Comparison of ENCODE assay signal across 8 mouse cellular contexts in genomic region chr7:24480986-24481473, GRCm38 (mm10). TPM values are rescaled to one million over a fixed set of nuclear protein-coding genes. Genes with fewer than 3 reads are reported as not detected.
DNase-seq lines count a peak whose midpoint lies in the region; ATAC-seq and TF ChIP-seq lines count a peak whose summit lies in the region.

No protein-coding gene starts in this region.

- no peak for DNase-seq in kidney, postnatal 0 days (ENCODE audit: low spot score)
- DNase-seq in kidney, postnatal 36 days, result no peak
- DNase-seq in MN1 (ENCODE audit: low spot score), result no peak
- DNase-seq in ovary, adult 18-20 months (ENCODE audit: low spot score), result no peak
- no peak for DNase-seq in urinary bladder, postnatal 36 days (ENCODE audit: low spot score in 2 of 2)

- no peak for TF ChIP-seq CTCF in kidney, postnatal 0 days (IDR thresholded peaks at IDR 0.05; ENCODE audit: low read depth)
- no peak for TF ChIP-seq CTCF in embryonic fibroblast, embryonic 13.5 days (IDR thresholded peaks at IDR 0.05; ENCODE audit: borderline replicate concordance, insufficient read depth, low read length)
- no peak for TF ChIP-seq CTCF in intestine, postnatal 0 days (IDR thresholded peaks at IDR 0.05; ENCODE audit: low read depth)

- H3K9me3 ChIP-seq in kidney, postnatal 0 days (replicated peaks; ENCODE audit: low read length), result no peaks in the 10 kb centered on the region
- no peaks in the 10 kb centered on the region for H3K9me3 ChIP-seq in intestine, postnatal 0 days (ENCODE audit: control insufficient read depth)
- no peaks in the 10 kb centered on the region for H3K9me3 ChIP-seq in neural tube, embryonic 13.5 days

- no peak for TF ChIP-seq POLR2A in embryonic fibroblast, embryonic 13.5 days (IDR thresholded peaks at IDR 0.05; ENCODE audit: low read depth, low read length)

- H3K9ac ChIP-seq in kidney, postnatal 0 days (ENCODE audit: low read depth, low read length), result peak overlapping the region; percentile 69; the same call in 1 of the 2 replicates
- no peak overlapping the region for H3K9ac ChIP-seq in intestine, postnatal 0 days (ENCODE audit: low read depth, low read length)
- H3K9ac ChIP-seq in neural tube, embryonic 13.5 days, result peak overlapping the region; percentile 96

- no peak overlapping the region for H3K27ac ChIP-seq in kidney, postnatal 0 days
- no peak overlapping the region for H3K27ac ChIP-seq in embryonic fibroblast, embryonic 13.5 days (ENCODE audit: insufficient read depth, low read length)
- H3K27ac ChIP-seq in intestine, postnatal 0 days (ENCODE audit: low read depth, low read length), result no peak overlapping the region
- peak overlapping the region; percentile 86 for H3K27ac ChIP-seq in neural tube, embryonic 13.5 days (replicated peaks)

- peak; percentile 14; the same call in 1 of the 2 replicates for ATAC-seq in kidney, postnatal 0 days (replicated peaks; ENCODE audit: low FRiP score, low read depth)
- no peak for ATAC-seq in intestine, postnatal 0 days
- ATAC-seq in neural tube, embryonic 13.5 days (ENCODE audit: low read depth), result peak; percentile 6

- no peaks in the 10 kb centered on the region for H3K36me3 ChIP-seq in kidney, postnatal 0 days (ENCODE audit: insufficient read depth, low read length)
- H3K36me3 ChIP-seq in intestine, postnatal 0 days (ENCODE audit: control insufficient read depth, insufficient read depth), result no peaks in the 10 kb centered on the region
- H3K36me3 ChIP-seq in neural tube, embryonic 13.5 days, result no peaks in the 10 kb centered on the region

- H3K4me2 ChIP-seq in kidney, postnatal 0 days (ENCODE audit: low read length), result peak overlapping the region; percentile 97
- peak overlapping the region; percentile 98 for H3K4me2 ChIP-seq in intestine, postnatal 0 days (replicated peaks; ENCODE audit: low read depth)
- H3K4me2 ChIP-seq in neural tube, embryonic 13.5 days, result peak overlapping the region; percentile 86

- peak overlapping the region; percentile 64 for H3K4me3 ChIP-seq in kidney, postnatal 0 days (replicated peaks; ENCODE audit: low read depth, low read length)
- peak overlapping the region; percentile 44; the same call in 1 of the 2 replicates for H3K4me3 ChIP-seq in embryonic fibroblast, embryonic 13.5 days (ENCODE audit: insufficient read depth, low read length)
- H3K4me3 ChIP-seq in intestine, postnatal 0 days (ENCODE audit: low read depth, low read length), result peak overlapping the region; percentile 56
- peak overlapping the region; percentile 76 for H3K4me3 ChIP-seq in neural tube, embryonic 13.5 days

- 0 out of 2 replicates have a peak, but pooled peaks cover 4% of the 10 kb centered on the region for H3K4me1 ChIP-seq in kidney, postnatal 0 days (replicated peaks; ENCODE audit: insufficient read depth, low read length)
- H3K4me1 ChIP-seq in embryonic fibroblast, embryonic 13.5 days (ENCODE audit: control insufficient read depth, insufficient read depth, low read length), result peaks cover 4% of the 10 kb centered on the region; the same call in 1 of the 2 replicates
- H3K4me1 ChIP-seq in intestine, postnatal 0 days (replicated peaks; ENCODE audit: control insufficient read depth, insufficient read depth, low read length), result no peaks in the 10 kb centered on the region
- peaks cover 56% of the 10 kb centered on the region for H3K4me1 ChIP-seq in neural tube, embryonic 13.5 days (replicated peaks)

- no peaks in the 10 kb centered on the region; the same call in 1 of the 2 replicates for H3K27me3 ChIP-seq in kidney, postnatal 0 days (ENCODE audit: insufficient read depth, low read length)
- peaks cover 26% of the 10 kb centered on the region for H3K27me3 ChIP-seq in intestine, postnatal 0 days (replicated peaks; ENCODE audit: control insufficient read depth, insufficient read depth, low read length)
- H3K27me3 ChIP-seq in neural tube, embryonic 13.5 days, result no peaks in the 10 kb centered on the region

- 12% methylated on average over 14 of the region's 14 CpGs for WGBS in kidney, postnatal 0 days
- WGBS in intestine, postnatal 0 days, result 12% methylated on average over 14 of the region's 14 CpGs
- 13% methylated on average over 14 of the region's 14 CpGs for WGBS in neural tube, embryonic 13.5 days

RNA-seq across cellular contexts. Expression of gene Cadm4, which starts 0.8 kb away (rescaled TPM):
- polyA plus RNA-seq in kidney, postnatal 0 days (2015; fragmentation: Nextera tagmentation; extraction: Ambion mirVana), result 7.1 and 8.2 TPM in 2 replicates
- 1.2 and 3.3 TPM in 2 replicates for polyA plus RNA-seq in embryonic fibroblast, embryonic 13.5 days (2011; ENCODE audit: insufficient read length, low read depth, missing spikeins)
- 1.4 and 1.7 TPM in 2 replicates for polyA plus RNA-seq in intestine, postnatal 0 days (2015; fragmentation: Nextera tagmentation; extraction: Ambion mirVana)
- 56.3 and 71.3 TPM in 2 replicates for polyA plus RNA-seq in neural tube, embryonic 13.5 days (2015; fragmentation: Nextera tagmentation; extraction: Ambion mirVana)

RNA-seq across cellular contexts. Expression of gene Plaur, which starts 18.7 kb away (rescaled TPM):
- polyA plus RNA-seq in kidney, postnatal 0 days (2015; fragmentation: Nextera tagmentation; extraction: Ambion mirVana), result 11.5 and 15.9 TPM in 2 replicates
- 35.2 and 70.2 TPM in 2 replicates for polyA plus RNA-seq in embryonic fibroblast, embryonic 13.5 days (2011; ENCODE audit: insufficient read length, low read depth, missing spikeins)
- polyA plus RNA-seq in intestine, postnatal 0 days (2015; fragmentation: Nextera tagmentation; extraction: Ambion mirVana), result 6.9 and 7.8 TPM in 2 replicates
- polyA plus RNA-seq in neural tube, embryonic 13.5 days (2015; fragmentation: Nextera tagmentation; extraction: Ambion mirVana), result 1.3 and 2.2 TPM in 2 replicates

RNA-seq across cellular contexts. Expression of gene Zfp428, which starts 25.8 kb away (rescaled TPM):
- polyA plus RNA-seq in kidney, postnatal 0 days (2015; fragmentation: Nextera tagmentation; extraction: Ambion mirVana), result 40.2 and 41.4 TPM in 2 replicates
- 5.6 and 8.9 TPM in 2 replicates for polyA plus RNA-seq in embryonic fibroblast, embryonic 13.5 days (2011; ENCODE audit: insufficient read length, low read depth, missing spikeins)
- 11.2 and 12.8 TPM in 2 replicates for polyA plus RNA-seq in intestine, postnatal 0 days (2015; fragmentation: Nextera tagmentation; extraction: Ambion mirVana)
- polyA plus RNA-seq in neural tube, embryonic 13.5 days (2015; fragmentation: Nextera tagmentation; extraction: Ambion mirVana), result 243 and 251 TPM in 2 replicates

RNA-seq across cellular contexts. Expression of gene Irgc1, which starts 28.9 kb away (rescaled TPM):
- polyA plus RNA-seq in kidney, postnatal 0 days (2015; fragmentation: Nextera tagmentation; extraction: Ambion mirVana), result not detected in 2 replicates
- not detected in 2 replicates for polyA plus RNA-seq in embryonic fibroblast, embryonic 13.5 days (2011; ENCODE audit: insufficient read length, low read depth, missing spikeins)
- not detected in 2 replicates for polyA plus RNA-seq in intestine, postnatal 0 days (2015; fragmentation: Nextera tagmentation; extraction: Ambion mirVana)
- polyA plus RNA-seq in neural tube, embryonic 13.5 days (2015; fragmentation: Nextera tagmentation; extraction: Ambion mirVana), result not detected in 2 replicates

RNA-seq across cellular contexts. Expression of gene AC161166.1, which starts 31.2 kb away (rescaled TPM):
- polyA plus RNA-seq in kidney, postnatal 0 days (2015; fragmentation: Nextera tagmentation; extraction: Ambion mirVana), result 0.06 and 0.12 TPM in 2 replicates
- polyA plus RNA-seq in embryonic fibroblast, embryonic 13.5 days (2011; ENCODE audit: insufficient read length, low read depth, missing spikeins), result not detected in 2 replicates
- polyA plus RNA-seq in intestine, postnatal 0 days (2015; fragmentation: Nextera tagmentation; extraction: Ambion mirVana), result 0.05 TPM in 1 of 2 replicates, not detected in the other
- polyA plus RNA-seq in neural tube, embryonic 13.5 days (2015; fragmentation: Nextera tagmentation; extraction: Ambion mirVana), result 1.1 and 1.5 TPM in 2 replicates
